Mouse (Mus musculus) midbrain, embryonic 13.5 days (tissue): ENCODE measurements around the gene BC030870. TPM values are rescaled to one million over a fixed set of nuclear protein-coding genes. Genes with fewer than 3 reads are reported as not detected.

Experiments used
- ATAC-seq: fragments of 200-750 bp; cut with Nextera tagmentation; 2 replicates; pipeline ENCODE4 v1.8.0; 2017; ENCODE audit warnings: mild to moderate bottlenecking, moderate TSS enrichment, moderate library complexity
- H3K27ac ChIP-seq: fragments of 300-500 bp; sonication (generic); 2 replicates; pipeline ENCODE4 v1.5.1; 2015; ENCODE audit warnings: inconsistent platforms, mild to moderate bottlenecking, moderate library complexity
- H3K27me3 ChIP-seq: fragments of 300-500 bp; sonication (generic); 2 replicates; pipeline ENCODE4 v1.6.1; 2015; ENCODE audit warnings: mild to moderate bottlenecking, inconsistent platforms
- H3K36me3 ChIP-seq: fragments of 300-500 bp; sonication (generic); 2 replicates; pipeline ENCODE4 v1.6.1; 2015; ENCODE audit warnings: mild to moderate bottlenecking, inconsistent platforms
- H3K4me1 ChIP-seq: fragments of 300-500 bp; sonication (generic); replicated peaks from 2 replicates; pipeline ENCODE4 v1.6.1; 2015; ENCODE audit warnings: inconsistent platforms
- H3K4me2 ChIP-seq: fragments of 300-500 bp; sonication (generic); replicated peaks from 2 replicates; pipeline ENCODE4 v1.6.1; 2015; ENCODE audit warnings: moderate library complexity, mild to moderate bottlenecking, inconsistent platforms
- H3K4me3 ChIP-seq: fragments of 300-500 bp; sonication (generic); replicated peaks from 2 replicates; pipeline ENCODE4 v1.5.1; 2015; ENCODE audit warnings: mild to moderate bottlenecking, inconsistent platforms
- H3K9ac ChIP-seq: fragments of 300-500 bp; sonication (generic); replicated peaks from 2 replicates; pipeline ENCODE4 v1.6.1; 2015; ENCODE audit warnings: mild to moderate bottlenecking, inconsistent platforms
- H3K9me3 ChIP-seq: fragments of 300-500 bp; sonication (generic); 2 replicates; pipeline ENCODE4 v1.6.1; 2016; ENCODE audit warnings: mild to moderate bottlenecking, inconsistent platforms
- WGBS: fragments of 180-500 bp; shearing (Covaris S2); methylation state at CpG from one replicate; pipeline ENCODE4 v1.1.7; 2015; 5-methylcytosine and 5-hydroxymethylcytosine counted together
- polyA plus RNA-seq: library from polyadenylated mRNA; unstranded; fragments of >200 nt; fragmentation: Nextera tagmentation; extraction: Ambion mirVana; gene quantifications from 2 replicates; pipeline ENCODE4 v1.2.1, GENCODE M21; 2015

BC030870 gene
- polyA plus RNA-seq, 1 experiment from 2014 or later: not detected

GRCm38 (mm10) chr8:65068473-65068819 lies 60.9 kb downstream of the BC030870 start:
- Histone ChIP-seq H3K9ac (no peak overlapping the region), H3K4me2 (peak overlapping the region; percentile 21), H3K36me3 (no peaks in the 10 kb centered on the region), H3K27ac (no peak overlapping the region), H3K4me1 (peaks cover 5% of the 10 kb centered on the region; the same call in 1 of the 2 replicates), H3K27me3 (no peaks in the 10 kb centered on the region), H3K4me3 (no peak overlapping the region), H3K9me3 (no peaks in the 10 kb centered on the region)
- 50% methylated on average over 4 of the region's 4 CpGs for WGBS
- ATAC-seq: peak; percentile 85

DNA sequence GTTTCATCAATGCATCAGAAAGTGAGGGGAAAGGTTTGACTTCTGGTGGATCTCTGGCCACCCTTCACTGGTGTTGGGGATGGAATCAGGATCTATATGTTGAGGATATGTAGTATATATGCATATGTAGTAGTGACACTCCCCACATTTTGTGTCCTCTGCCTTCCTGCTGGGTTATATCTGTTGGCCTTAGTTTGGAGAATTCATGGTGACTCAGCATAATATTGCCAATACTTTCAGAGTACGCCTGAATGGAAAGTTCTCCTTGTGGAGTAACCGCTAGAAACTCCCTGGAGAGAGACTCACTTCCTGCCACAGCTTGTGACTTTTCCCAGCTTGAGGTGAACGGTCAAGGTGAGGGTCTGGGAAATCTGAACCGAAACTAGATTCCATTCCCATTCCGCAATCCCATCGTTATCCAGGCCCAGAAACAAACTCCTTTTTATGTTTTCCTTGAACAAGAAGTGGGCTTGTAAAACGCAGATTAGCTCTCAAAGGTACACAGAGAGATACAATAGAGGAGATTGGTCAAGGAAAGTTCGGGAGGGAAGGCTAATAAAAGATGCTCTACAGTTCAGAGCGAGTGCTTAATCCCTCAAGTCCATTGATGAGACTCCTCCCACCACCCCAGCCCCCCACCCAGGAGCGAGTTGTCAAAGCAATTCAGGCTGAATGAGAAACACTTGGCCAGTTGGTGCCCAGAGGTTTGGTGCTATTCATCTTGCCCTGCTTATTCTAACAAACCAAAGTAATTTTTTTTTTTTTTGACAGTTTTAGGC lies 61.5 kb downstream of the BC030870 start:
- H3K9me3 ChIP-seq: no peaks in the 10 kb centered on the region
- 14% methylated on average over 10 of the region's 10 CpGs for WGBS
- no peak overlapping the region for H3K27ac ChIP-seq
- H3K4me1 ChIP-seq: peaks cover 5% of the 10 kb centered on the region; the same call in 1 of the 2 replicates
- no peak overlapping the region for H3K4me3 ChIP-seq
- no peaks in the 10 kb centered on the region for H3K36me3 ChIP-seq
- H3K9ac ChIP-seq: no peak overlapping the region
- H3K4me2 ChIP-seq: peak overlapping the region; percentile 21
- ATAC-seq: peak; percentile 77
- H3K27me3 ChIP-seq: no peaks in the 10 kb centered on the region

DNA sequence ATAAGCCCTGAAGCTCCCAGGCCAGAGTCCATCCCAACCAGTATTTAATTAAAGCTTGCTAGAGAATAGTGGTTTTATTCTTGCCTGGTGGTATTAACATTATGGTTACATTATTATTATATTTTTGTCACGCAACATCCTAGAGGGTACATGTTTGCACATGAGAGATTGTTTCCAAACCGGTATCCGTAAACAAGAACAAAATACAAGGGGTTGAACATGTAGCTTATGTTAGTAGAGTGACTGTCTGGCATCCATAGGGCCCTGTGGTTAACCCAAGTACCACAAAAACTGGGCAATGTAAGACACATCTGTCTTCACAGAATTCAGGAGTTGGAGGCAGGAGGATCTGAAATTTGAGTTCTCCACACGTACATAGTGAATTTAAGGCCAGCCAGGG lies 62.3 kb downstream of the BC030870 start:
- no peak for ATAC-seq
- WGBS: 93% methylated on average over 4 of the region's 4 CpGs
- H3K36me3 ChIP-seq: no peaks in the 10 kb centered on the region

DNA sequence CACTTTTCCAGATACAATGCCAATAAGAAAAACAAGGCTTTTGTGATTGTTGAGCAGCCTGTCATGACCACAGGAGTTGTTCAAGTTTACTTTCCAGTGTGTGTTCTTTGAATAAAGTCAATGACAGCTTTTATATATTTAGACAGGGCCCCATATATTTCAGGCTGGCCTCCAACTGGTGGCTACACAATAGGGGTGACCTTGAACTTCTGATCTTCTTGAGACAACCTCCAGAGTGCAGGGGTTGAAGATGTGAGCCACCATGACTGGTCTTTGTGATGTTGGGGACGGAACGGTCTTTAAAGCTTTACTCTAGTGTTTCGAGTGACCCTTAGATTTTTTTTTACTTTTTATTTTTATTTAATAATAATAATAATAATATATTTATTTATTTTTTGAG lies 63.7 kb downstream of the BC030870 start:
- Histone ChIP-seq H3K9me3 (no peaks in the 10 kb centered on the region), H3K36me3 (no peaks in the 10 kb centered on the region), H3K4me1 (peaks cover 5% of the 10 kb centered on the region; the same call in 1 of the 2 replicates), H3K27ac (no peak overlapping the region), H3K9ac (no peak overlapping the region), H3K4me3 (no peak overlapping the region), H3K27me3 (no peaks in the 10 kb centered on the region), H3K4me2 (no peak overlapping the region)
- no peak for ATAC-seq
- 99% methylated on average over 3 of the region's 3 CpGs for WGBS

More for the DNA sequence above, 62.3 kb downstream of the BC030870 start:
- H3K4me1 ChIP-seq: peaks cover 5% of the 10 kb centered on the region; the same call in 1 of the 2 replicates
- H3K4me3 ChIP-seq: no peak overlapping the region
- no peaks in the 10 kb centered on the region for H3K9me3 ChIP-seq
- H3K9ac ChIP-seq: no peak overlapping the region
- H3K27ac ChIP-seq: no peak overlapping the region
- H3K4me2 ChIP-seq: no peak overlapping the region
- no peaks in the 10 kb centered on the region for H3K27me3 ChIP-seq

- H3K4me3 ChIP-seq: no peak overlapping the region
- WGBS: 68% methylated on average over 2 of the region's 2 CpGs
- no peaks in the 10 kb centered on the region for H3K27me3 ChIP-seq
- H3K9me3 ChIP-seq: no peaks in the 10 kb centered on the region
- no peak for ATAC-seq
- no peak overlapping the region for H3K27ac ChIP-seq
- no peaks in the 10 kb centered on the region for H3K36me3 ChIP-seq
- H3K4me1 ChIP-seq: peaks cover 5% of the 10 kb centered on the region; the same call in 1 of the 2 replicates
- H3K4me2 ChIP-seq: no peak overlapping the region
- H3K9ac ChIP-seq: no peak overlapping the region
These were observed 65.3 kb downstream of the BC030870 start for GRCm38 (mm10) chr8:65064071-65064470.

- no peak for ATAC-seq
- 63% methylated on average over 4 of the region's 4 CpGs for WGBS
These were observed 67.2 kb downstream of the BC030870 start for GRCm38 (mm10) chr8:65062195-65062594.

GRCm38 (mm10) chr8:65056722-65057121 lies 72.6 kb downstream of the BC030870 start:
- Histone ChIP-seq H3K36me3 (no peaks in the 10 kb centered on the region), H3K4me3 (no peak overlapping the region), H3K27me3 (no peaks in the 10 kb centered on the region), H3K4me1 (no peaks in the 10 kb centered on the region), H3K9me3 (no peaks in the 10 kb centered on the region), H3K4me2 (no peak overlapping the region), H3K27ac (no peak overlapping the region), H3K9ac (no peak overlapping the region)
- ATAC-seq: no peak
- WGBS: 97% methylated on average over 4 of the region's 4 CpGs

More at GRCm38 (mm10) chr8:65062195-65062594, 67.2 kb downstream of the BC030870 start:
- H3K4me2 ChIP-seq: no peak overlapping the region
- H3K27ac ChIP-seq: no peak overlapping the region
- no peak overlapping the region for H3K9ac ChIP-seq
- H3K27me3 ChIP-seq: no peaks in the 10 kb centered on the region
- H3K4me1 ChIP-seq: no peaks in the 10 kb centered on the region
- H3K4me3 ChIP-seq: no peak overlapping the region
- no peaks in the 10 kb centered on the region for H3K36me3 ChIP-seq
- H3K9me3 ChIP-seq: no peaks in the 10 kb centered on the region

- no peaks in the 10 kb centered on the region for H3K27me3 ChIP-seq
- H3K4me3 ChIP-seq: no peak overlapping the region
- no peaks in the 10 kb centered on the region for H3K4me1 ChIP-seq
- H3K4me2 ChIP-seq: no peak overlapping the region
- no peaks in the 10 kb centered on the region for H3K36me3 ChIP-seq
- 78% methylated on average over 5 of the region's 5 CpGs for WGBS
- ATAC-seq: no peak
- H3K27ac ChIP-seq: no peak overlapping the region
- no peak overlapping the region for H3K9ac ChIP-seq
- no peaks in the 10 kb centered on the region for H3K9me3 ChIP-seq
These were observed 75.4 kb downstream of the BC030870 start for GRCm38 (mm10) chr8:65053968-65054367.

GRCm38 (mm10) chr8:65053554-65053953 lies 75.8 kb downstream of the BC030870 start:
- 96% methylated on average over 3 of the region's 3 CpGs for WGBS
- H3K4me3 ChIP-seq: no peak overlapping the region
- H3K27ac ChIP-seq: no peak overlapping the region
- no peak overlapping the region for H3K4me2 ChIP-seq
- H3K9ac ChIP-seq: no peak overlapping the region
- H3K9me3 ChIP-seq: no peaks in the 10 kb centered on the region
- ATAC-seq: no peak
- no peaks in the 10 kb centered on the region for H3K27me3 ChIP-seq
- H3K4me1 ChIP-seq: no peaks in the 10 kb centered on the region
- no peaks in the 10 kb centered on the region for H3K36me3 ChIP-seq

DNA sequence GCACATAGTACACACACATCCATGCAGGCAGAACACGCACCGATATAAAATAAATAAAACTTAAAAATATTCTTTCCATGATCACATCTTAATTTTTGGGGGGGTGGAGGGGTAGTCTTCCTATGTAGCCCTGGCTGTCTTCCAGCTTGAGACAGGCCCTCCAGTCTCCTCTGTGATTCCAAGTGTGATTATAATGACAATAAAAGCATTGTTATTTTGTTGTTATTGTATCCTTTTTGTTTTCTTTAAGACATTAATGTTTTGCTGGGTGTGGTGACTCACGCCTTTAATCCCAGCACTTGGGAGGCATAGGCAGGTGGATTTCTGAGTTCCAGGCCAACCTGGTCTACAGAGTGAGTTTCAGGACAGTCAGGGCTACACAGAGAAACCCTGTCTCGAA lies 81.6 kb downstream of the BC030870 start:
- H3K36me3 ChIP-seq: no peaks in the 10 kb centered on the region
- 84% methylated on average over 4 of the region's 4 CpGs for WGBS
- no peaks in the 10 kb centered on the region; the same call in 1 of the 2 replicates for H3K4me1 ChIP-seq
- H3K9ac ChIP-seq: no peak overlapping the region
- H3K27ac ChIP-seq: no peak overlapping the region
- ATAC-seq: no peak
- H3K4me3 ChIP-seq: no peak overlapping the region
- H3K27me3 ChIP-seq: no peaks in the 10 kb centered on the region
- H3K9me3 ChIP-seq: no peaks in the 10 kb centered on the region
- H3K4me2 ChIP-seq: no peak overlapping the region

- Histone ChIP-seq H3K27me3 (no peaks in the 10 kb centered on the region), H3K9me3 (no peaks in the 10 kb centered on the region), H3K4me1 (no peaks in the 10 kb centered on the region; the same call in 1 of the 2 replicates), H3K27ac (no peak overlapping the region), H3K4me3 (no peak overlapping the region), H3K4me2 (no peak overlapping the region), H3K36me3 (no peaks in the 10 kb centered on the region), H3K9ac (no peak overlapping the region)
- no peak for ATAC-seq
- WGBS: 90% methylated on average over 4 of the region's 4 CpGs
These were observed 82.2 kb downstream of the BC030870 start for GRCm38 (mm10) chr8:65047193-65047592.

GRCm38 (mm10) chr8:65046565-65046964 lies 82.8 kb downstream of the BC030870 start:
- no peak overlapping the region for H3K4me2 ChIP-seq
- H3K9me3 ChIP-seq: no peaks in the 10 kb centered on the region
- H3K36me3 ChIP-seq: no peaks in the 10 kb centered on the region
- no peaks in the 10 kb centered on the region for H3K27me3 ChIP-seq
- 30% methylated on average over 5 of the region's 5 CpGs for WGBS
- no peaks in the 10 kb centered on the region; the same call in 1 of the 2 replicates for H3K4me1 ChIP-seq
- H3K27ac ChIP-seq: no peak overlapping the region
- no peak for ATAC-seq
- no peak overlapping the region for H3K9ac ChIP-seq
- H3K4me3 ChIP-seq: no peak overlapping the region
